Mouse (Mus musculus) embryonic facial prominence, embryonic 10.5 days (tissue): ENCODE data around the gene Prdx5. TPM values are rescaled to one million over a fixed set of nuclear protein-coding genes. Genes with fewer than 3 reads are reported as not detected.
A peak's percentile ranks its signal among the peaks of the same experiment; 100 is the strongest.

Source experiments
- DNase-seq: peaks from one replicate; pipeline ENCODE4 v3.0.0-alpha.2; 2017; ENCODE audit warnings: low spot score
- H3K27ac ChIP-seq: fragments of 300-500 bp; sonication (generic); replicated peaks from 2 replicates; pipeline ENCODE4 v1.5.1; 2016; ENCODE audit warnings: mild to moderate bottlenecking
- H3K27me3 ChIP-seq: fragments of 300-500 bp; sonication (generic); replicated peaks from 2 replicates; pipeline ENCODE4 v1.6.1; 2016; ENCODE audit warnings: low read depth, mild to moderate bottlenecking; ENCODE audit not compliant: poor library complexity, severe bottlenecking
- H3K36me3 ChIP-seq: fragments of 300-500 bp; sonication (generic); replicated peaks from 2 replicates; pipeline ENCODE4 v1.6.1; 2016; ENCODE audit warnings: mild to moderate bottlenecking, moderate library complexity
- H3K4me1 ChIP-seq: fragments of 300-500 bp; sonication (generic); 2 replicates; pipeline ENCODE4 v1.6.1; 2016
- H3K4me3 ChIP-seq: fragments of 300-500 bp; sonication (generic); 2 replicates; pipeline ENCODE4 v1.5.1; 2016; ENCODE audit warnings: mild to moderate bottlenecking, moderate library complexity
- H3K9me3 ChIP-seq: fragments of 300-500 bp; sonication (generic); 2 replicates; pipeline ENCODE4 v1.6.1; 2016; ENCODE audit warnings: mild to moderate bottlenecking
- WGBS: fragments of 180-500 bp; shearing (Covaris S2); methylation state at CpG from one replicate; pipeline ENCODE4 v1.1.7; 2016; 5-methylcytosine and 5-hydroxymethylcytosine counted together
- polyA plus RNA-seq: library from polyadenylated mRNA; unstranded; fragments of >200 nt; fragmentation: Nextera tagmentation; extraction: Ambion mirVana; gene quantifications from 2 replicates; pipeline ENCODE4 v1.2.1, GENCODE M21; 2016

Gene Prdx5
- polyA plus RNA-seq, 1 experiment from 2014 or later, result 140 TPM

GRCm38 (mm10) chr19:6943709-6944108, 33.8 kb upstream of the Prdx5 start:
- Histone ChIP-seq H3K27ac (no peak overlapping the region), H3K4me1 (peaks cover 33% of the 10 kb centered on the region), H3K9me3 (no peaks in the 10 kb centered on the region), H3K36me3 (peaks cover 16% of the 10 kb centered on the region), H3K4me3 (no peak overlapping the region), H3K27me3 (peaks cover 12% of the 10 kb centered on the region; the same call in 1 of the 2 replicates)
- WGBS, result 91% methylated on average over 6 of the region's 6 CpGs
- DNase-seq, result no peak

- DNase-seq, result no peak
- peaks cover 16% of the 10 kb centered on the region for H3K36me3 ChIP-seq
- H3K27ac ChIP-seq, result peak overlapping the region; percentile 96
- peak overlapping the region; percentile 93 for H3K4me3 ChIP-seq
- H3K4me1 ChIP-seq, result peaks cover 33% of the 10 kb centered on the region
- H3K9me3 ChIP-seq, result no peaks in the 10 kb centered on the region
- H3K27me3 ChIP-seq, result peaks cover 17% of the 10 kb centered on the region; the same call in 1 of the 2 replicates
- WGBS, result 28% methylated on average over 5 of the region's 5 CpGs
Measured at GRCm38 (mm10) chr19:6942764-6943163, 32.9 kb upstream of the Prdx5 start.

GRCm38 (mm10) chr19:6942249-6942691, 32.4 kb upstream of the Prdx5 start, which contains the start of gene Gpr137:
TSS of gene Gpr137 (minus strand) at chr19:6942480.
- no peaks in the 10 kb centered on the region for H3K9me3 ChIP-seq
- peak; percentile 94 for DNase-seq
- peak within 1 kb of the TSS; percentile 93 for H3K4me3 ChIP-seq
- WGBS, result under 1% methylated on average over 27 of the region's 27 CpGs
- peak within 1 kb of the TSS; percentile 96 for H3K27ac ChIP-seq
- H3K4me1 ChIP-seq, result peaks cover 33% of the 10 kb centered on the region
- peaks cover 16% of the 10 kb centered on the region for H3K36me3 ChIP-seq
- peaks cover 17% of the 10 kb centered on the region; the same call in 1 of the 2 replicates for H3K27me3 ChIP-seq

- H3K27me3 ChIP-seq, result peaks cover 17% of the 10 kb centered on the region; the same call in 1 of the 2 replicates
- H3K4me1 ChIP-seq, result peaks cover 33% of the 10 kb centered on the region
- H3K27ac ChIP-seq, result peak within 1 kb of the TSS; percentile 96
- peak; percentile 95 for DNase-seq
- peaks cover 16% of the 10 kb centered on the region for H3K36me3 ChIP-seq
- peak within 1 kb of the TSS; percentile 93 for H3K4me3 ChIP-seq
- under 1% methylated on average over 83 of the region's 83 CpGs for WGBS
- H3K9me3 ChIP-seq, result no peaks in the 10 kb centered on the region
Measured at GRCm38 (mm10) chr19:6941372-6942248, 31.7 kb upstream of the Prdx5 start, which contains the start of gene Bad. TSS of gene Bad (plus strand) at chr19:6941861.

- Histone ChIP-seq H3K27ac (peak overlapping the region; percentile 96), H3K4me3 (peak overlapping the region; percentile 93), H3K36me3 (peaks cover 10% of the 10 kb centered on the region), H3K27me3 (peaks cover 25% of the 10 kb centered on the region), H3K9me3 (no peaks in the 10 kb centered on the region), H3K4me1 (peaks cover 33% of the 10 kb centered on the region)
- no peak for DNase-seq
- 21% methylated on average over 29 of the region's 29 CpGs for WGBS
Measured at GRCm38 (mm10) chr19:6940396-6941351, 30.8 kb upstream of the Prdx5 start.

GRCm38 (mm10) chr19:6939106-6940002, 29.4 kb upstream of the Prdx5 start:
- Histone ChIP-seq H3K4me1 (peaks cover 34% of the 10 kb centered on the region), H3K27ac (no peak overlapping the region), H3K27me3 (peaks cover 38% of the 10 kb centered on the region), H3K4me3 (peak overlapping the region; percentile 93), H3K36me3 (no peaks in the 10 kb centered on the region), H3K9me3 (no peaks in the 10 kb centered on the region)
- no peak for DNase-seq
- WGBS, result 88% methylated on average over 20 of the region's 20 CpGs

GRCm38 (mm10) chr19:6937541-6938465, 27.9 kb upstream of the Prdx5 start:
- no peak overlapping the region for H3K27ac ChIP-seq
- H3K4me3 ChIP-seq, result no peak overlapping the region
- peaks cover 40% of the 10 kb centered on the region for H3K4me1 ChIP-seq
- H3K9me3 ChIP-seq, result no peaks in the 10 kb centered on the region
- no peaks in the 10 kb centered on the region for H3K36me3 ChIP-seq
- DNase-seq, result no peak
- 76% methylated on average over 16 of the region's 16 CpGs for WGBS
- peaks cover 54% of the 10 kb centered on the region for H3K27me3 ChIP-seq

GRCm38 (mm10) chr19:6936299-6936698, 26.4 kb upstream of the Prdx5 start:
- no peak for DNase-seq
- 21% methylated on average over 3 of the region's 3 CpGs for WGBS
- Histone ChIP-seq H3K4me3 (no peak overlapping the region), H3K36me3 (no peaks in the 10 kb centered on the region), H3K27ac (no peak overlapping the region), H3K27me3 (peaks cover 69% of the 10 kb centered on the region), H3K4me1 (peaks cover 33% of the 10 kb centered on the region), H3K9me3 (no peaks in the 10 kb centered on the region)

GRCm38 (mm10) chr19:6934195-6934977, 24.5 kb upstream of the Prdx5 start, which contains the start of gene Kcnk4:
TSS of gene Kcnk4 (minus strand) at chr19:6934515.
- DNase-seq, result no peak
- WGBS, result 10% methylated on average over 23 of the region's 23 CpGs
- Histone ChIP-seq H3K9me3 (no peaks in the 10 kb centered on the region), H3K27ac (no peak within 1 kb of the TSS), H3K4me1 (peaks cover 15% of the 10 kb centered on the region), H3K36me3 (no peaks in the 10 kb centered on the region), H3K4me3 (peak within 1 kb of the TSS; percentile 49), H3K27me3 (peaks cover 81% of the 10 kb centered on the region)

- peaks cover 12% of the 10 kb centered on the region for H3K4me1 ChIP-seq
- DNase-seq, result peak; percentile 45
- no peak overlapping the region for H3K27ac ChIP-seq
- WGBS, result 4% methylated on average over 58 of the region's 58 CpGs
- peak overlapping the region; percentile 49 for H3K4me3 ChIP-seq
- no peaks in the 10 kb centered on the region for H3K36me3 ChIP-seq
- H3K27me3 ChIP-seq, result peaks cover 83% of the 10 kb centered on the region
- H3K9me3 ChIP-seq, result no peaks in the 10 kb centered on the region
Measured at GRCm38 (mm10) chr19:6933436-6934194, 23.7 kb upstream of the Prdx5 start.
